Mouse (Mus musculus) intestine, postnatal 0 days (tissue): ENCODE results near the gene Aldh1a1. TPM values are rescaled to one million over a fixed set of nuclear protein-coding genes. Genes with fewer than 3 reads are reported as not detected.
A peak's percentile ranks its signal among the peaks of the same experiment; 100 is the strongest.

Experiments used
- ATAC-seq: fragments of 200-750 bp; cut with Nextera tagmentation; 2 replicates; pipeline ENCODE4 v1.8.0; 2017; ENCODE audit warnings: mild to moderate bottlenecking, moderate TSS enrichment, moderate library complexity
- H3K27ac ChIP-seq: fragments of 300-500 bp; sonication (generic); 2 replicates; pipeline ENCODE4 v1.5.1; 2014; ENCODE audit warnings: mild to moderate bottlenecking, low read depth, low read length, moderate library complexity
- H3K27me3 ChIP-seq: fragments of 300-500 bp; sonication (generic); replicated peaks from 2 replicates; pipeline ENCODE4 v1.6.1; 2014; ENCODE audit warnings: low read length, mixed read lengths; ENCODE audit not compliant: control insufficient read depth, insufficient read depth
- H3K36me3 ChIP-seq: fragments of 300-500 bp; sonication (generic); 2 replicates; pipeline ENCODE4 v1.6.1; 2014; ENCODE audit warnings: mild to moderate bottlenecking, moderate library complexity; ENCODE audit not compliant: control insufficient read depth, insufficient read depth
- H3K4me1 ChIP-seq: fragments of 300-500 bp; sonication (generic); replicated peaks from 2 replicates; pipeline ENCODE4 v1.6.1; 2014; ENCODE audit warnings: antibody characterized with exemption, low read length, mixed read lengths; ENCODE audit not compliant: control insufficient read depth, insufficient read depth
- H3K4me2 ChIP-seq: fragments of 300-500 bp; sonication (generic); replicated peaks from 2 replicates; pipeline ENCODE4 v1.6.1; 2014; ENCODE audit warnings: low read depth, mild to moderate bottlenecking, moderate library complexity
- H3K4me3 ChIP-seq: fragments of 300-500 bp; sonication (generic); 2 replicates; pipeline ENCODE4 v1.5.1; 2014; ENCODE audit warnings: low read depth, low read length
- H3K9ac ChIP-seq: fragments of 300-500 bp; sonication (generic); 2 replicates; pipeline ENCODE4 v1.6.1; 2014; ENCODE audit warnings: mild to moderate bottlenecking, low read depth, low read length
- H3K9me3 ChIP-seq: fragments of 300-500 bp; sonication (generic); 2 replicates; pipeline ENCODE4 v1.6.1; 2016; ENCODE audit warnings: mixed run types; ENCODE audit not compliant: control insufficient read depth
- CTCF ChIP-seq: sonication (generic); IDR thresholded peaks from 2 replicates; pipeline ENCODE4 v1.5.1; 2016; ENCODE audit warnings: low read depth, mild to moderate bottlenecking, control low read depth, antibody characterized with exemption, moderate library complexity
- WGBS: fragments of 180-500 bp; shearing (Covaris S2); extraction: QIAGEN DNeasy Blood & Tissue Kit; methylation state at CpG from one replicate; pipeline ENCODE4 v1.1.7; 2014; 5-methylcytosine and 5-hydroxymethylcytosine counted together
- polyA plus RNA-seq: library from polyadenylated mRNA; unstranded; fragments of >200 nt; fragmentation: Nextera tagmentation; extraction: Ambion mirVana; gene quantifications from 2 replicates; pipeline ENCODE4 v1.2.1, GENCODE M21; 2015

The Aldh1a1 gene
- polyA plus RNA-seq, 1 experiment from 2014 or later, result 37.4 TPM

DNA sequence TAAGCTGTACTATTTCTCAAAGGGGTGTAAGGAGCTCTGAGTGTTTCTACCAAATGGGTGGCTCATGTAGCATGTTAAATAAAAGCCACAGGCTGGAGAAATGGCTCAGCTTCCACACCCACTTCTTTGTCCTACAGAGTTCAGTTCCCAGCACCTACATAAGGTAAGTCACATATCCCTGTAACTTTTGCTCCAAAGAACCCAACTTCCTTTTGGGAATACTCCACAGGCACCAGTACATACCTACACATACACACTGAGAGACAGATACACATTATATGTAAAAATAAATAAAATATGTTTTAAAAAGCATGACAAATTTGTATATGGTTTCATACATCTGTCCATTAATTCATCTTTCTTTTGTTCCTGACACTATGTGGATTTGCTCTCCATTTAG lies 66.0 kb downstream of the Aldh1a1 start:
- H3K4me1 ChIP-seq, result 0 out of 2 replicates have a peak, but pooled peaks cover 3% of the 10 kb centered on the region
- ATAC-seq, result no peak
- H3K27me3 ChIP-seq, result no peaks in the 10 kb centered on the region
- TF ChIP-seq CTCF, result no peak
- H3K4me3 ChIP-seq, result no peak overlapping the region
- no peaks in the 10 kb centered on the region for H3K36me3 ChIP-seq
- no peak overlapping the region for H3K4me2 ChIP-seq
- no peak overlapping the region for H3K27ac ChIP-seq
- no peaks in the 10 kb centered on the region for H3K9me3 ChIP-seq
- H3K9ac ChIP-seq, result no peak overlapping the region

DNA sequence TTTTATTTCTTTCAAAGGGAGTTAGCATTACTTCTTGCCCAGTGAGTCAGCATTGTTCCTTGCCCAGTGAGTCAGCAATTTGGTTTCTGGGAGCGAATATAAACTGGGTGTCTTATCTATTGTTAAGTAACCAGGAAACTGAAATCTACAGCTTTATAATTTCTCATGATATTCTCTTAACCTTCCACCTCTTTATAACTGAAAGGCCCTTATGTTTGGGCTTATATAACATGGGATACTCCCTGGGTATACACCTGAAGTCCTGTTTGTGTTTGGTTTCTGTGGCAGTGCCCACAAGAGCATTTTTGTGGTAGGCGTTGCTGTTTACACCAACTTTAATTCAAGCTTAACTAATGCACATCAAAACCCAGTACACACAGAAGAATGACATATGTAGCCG lies 66.4 kb downstream of the Aldh1a1 start:
- H3K36me3 ChIP-seq, result no peaks in the 10 kb centered on the region
- 57% methylated on average over 3 of the region's 3 CpGs for WGBS
- H3K9ac ChIP-seq, result no peak overlapping the region
- no peak for TF ChIP-seq CTCF
- H3K27me3 ChIP-seq, result no peaks in the 10 kb centered on the region
- no peaks in the 10 kb centered on the region for H3K9me3 ChIP-seq
- H3K4me1 ChIP-seq, result 0 out of 2 replicates have a peak, but pooled peaks cover 3% of the 10 kb centered on the region
- no peak overlapping the region for H3K4me3 ChIP-seq
- peak overlapping the region; percentile 11; the same call in 1 of the 2 replicates for H3K27ac ChIP-seq
- peak; percentile 78 for ATAC-seq
- H3K4me2 ChIP-seq, result no peak overlapping the region

DNA sequence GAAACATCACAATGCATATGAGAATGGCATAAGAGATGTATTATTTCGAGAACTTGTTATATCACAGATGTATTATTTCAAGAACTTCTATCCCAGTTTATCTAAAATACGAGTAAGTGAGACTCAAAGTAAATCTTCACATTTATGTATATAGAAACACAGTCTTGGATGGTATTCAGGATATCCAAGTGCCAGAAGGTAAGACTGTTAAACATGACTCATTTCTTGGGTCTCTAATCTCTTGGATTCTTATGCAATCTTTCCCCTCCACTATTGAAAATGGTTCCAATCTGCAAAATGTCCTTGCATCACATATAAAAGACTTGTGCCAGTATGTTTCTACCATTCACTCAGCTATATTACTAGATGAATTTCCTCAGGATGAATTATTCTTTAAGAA lies 67.4 kb downstream of the Aldh1a1 start:
- no peak overlapping the region for H3K27ac ChIP-seq
- WGBS, result 71% methylated on average over 2 of the region's 2 CpGs
- TF ChIP-seq CTCF, result no peak

DNA sequence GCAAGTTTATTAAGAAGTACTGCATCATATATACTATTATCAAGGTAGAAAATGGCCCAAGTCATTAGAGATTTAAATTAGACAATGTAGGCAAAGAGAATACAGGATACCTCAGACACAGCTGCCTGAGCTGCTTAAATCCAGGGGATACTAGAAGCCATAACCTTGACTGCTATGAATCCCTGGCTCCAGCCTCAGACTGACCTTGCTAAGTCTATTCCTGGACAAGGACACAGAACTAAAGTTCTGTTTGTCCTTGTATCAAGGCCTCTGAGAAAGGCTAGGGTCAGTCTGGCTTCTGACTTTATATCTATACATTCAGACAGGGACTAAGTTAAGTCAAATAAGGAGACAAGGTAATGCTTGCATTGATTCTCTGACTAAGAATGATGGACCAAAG lies 69.9 kb downstream of the Aldh1a1 start:
- Histone ChIP-seq H3K4me2 (no peak overlapping the region), H3K4me3 (no peak overlapping the region), H3K9me3 (no peaks in the 10 kb centered on the region), H3K27me3 (no peaks in the 10 kb centered on the region), H3K4me1 (0 out of 2 replicates have a peak, but pooled peaks cover 3% of the 10 kb centered on the region), H3K36me3 (no peaks in the 10 kb centered on the region), H3K9ac (no peak overlapping the region), H3K27ac (no peak overlapping the region)
- no peak for ATAC-seq
- no peak for TF ChIP-seq CTCF

More for the DNA sequence above, 67.4 kb downstream of the Aldh1a1 start:
- Histone ChIP-seq H3K4me3 (no peak overlapping the region), H3K9me3 (no peaks in the 10 kb centered on the region), H3K4me2 (no peak overlapping the region), H3K4me1 (0 out of 2 replicates have a peak, but pooled peaks cover 3% of the 10 kb centered on the region), H3K36me3 (no peaks in the 10 kb centered on the region), H3K9ac (no peak overlapping the region), H3K27me3 (no peaks in the 10 kb centered on the region)
- ATAC-seq, result no peak

DNA sequence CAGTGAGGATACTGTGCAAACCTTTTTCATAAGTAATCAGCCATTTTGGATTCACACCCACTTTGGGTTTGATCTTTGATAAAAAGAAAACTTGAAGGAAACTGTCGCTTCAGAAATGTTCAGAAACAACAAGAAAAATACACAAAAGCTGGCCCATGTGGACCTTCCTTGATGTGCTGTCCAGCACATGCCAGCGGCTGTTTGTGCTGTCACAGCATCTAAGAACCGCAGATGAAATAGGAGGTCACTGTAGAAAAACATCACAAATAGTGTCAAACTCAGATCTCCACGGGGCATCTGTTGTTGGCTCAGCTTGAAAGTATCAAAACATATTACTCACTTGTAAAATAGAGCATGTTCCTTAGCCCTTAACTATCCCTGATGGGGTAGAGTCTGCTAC lies 73.8 kb downstream of the Aldh1a1 start:
- no peak for ATAC-seq
- WGBS, result 87% methylated on average over 4 of the region's 4 CpGs
- no peak for TF ChIP-seq CTCF
- H3K27me3 ChIP-seq, result no peaks in the 10 kb centered on the region
- no peak overlapping the region for H3K4me2 ChIP-seq
- H3K27ac ChIP-seq, result no peak overlapping the region
- H3K9me3 ChIP-seq, result no peaks in the 10 kb centered on the region
- no peaks in the 10 kb centered on the region for H3K36me3 ChIP-seq
- H3K9ac ChIP-seq, result no peak overlapping the region
- H3K4me1 ChIP-seq, result no peaks in the 10 kb centered on the region
- no peak overlapping the region for H3K4me3 ChIP-seq

DNA sequence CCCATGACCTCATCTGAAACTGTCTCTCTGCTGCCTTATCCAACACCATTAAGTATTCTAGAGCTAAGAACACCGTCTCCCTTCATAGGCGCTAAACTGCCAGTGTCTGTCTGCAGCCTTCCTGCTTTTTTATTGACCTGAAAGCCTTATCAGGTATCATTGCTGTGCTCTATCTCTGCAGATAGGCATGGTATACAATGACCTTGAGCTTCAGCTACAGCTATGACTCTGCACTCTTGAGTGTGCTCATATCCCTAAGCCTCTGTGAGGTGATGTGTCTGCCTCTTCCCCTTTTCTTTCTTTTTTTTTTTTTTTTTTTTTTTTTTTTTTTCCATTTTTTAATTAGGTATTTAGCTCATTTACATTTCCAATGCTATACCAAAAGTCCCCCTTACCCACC lies 74.5 kb downstream of the Aldh1a1 start:
- 38% methylated on average over 2 of the region's 2 CpGs for WGBS

DNA sequence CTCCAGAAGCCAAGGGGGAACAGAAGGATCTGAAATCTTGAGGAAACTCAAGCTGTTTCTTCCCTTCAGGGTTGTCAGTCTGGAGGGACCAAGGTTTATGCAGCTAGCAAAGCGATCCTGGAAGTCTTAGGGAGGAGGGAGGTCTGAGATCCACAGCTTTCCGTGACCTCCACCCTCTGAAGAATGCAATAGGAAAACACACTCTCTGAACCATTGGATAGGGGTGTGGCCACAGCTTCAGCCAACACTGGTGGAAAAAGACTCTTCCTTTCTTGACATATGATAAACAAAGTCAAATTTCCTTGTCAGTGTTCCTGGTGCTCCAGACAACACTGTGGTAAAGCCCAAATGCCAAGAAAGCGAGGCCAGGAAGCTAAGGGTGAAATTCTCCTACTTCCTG lies 84.5 kb downstream of the Aldh1a1 start:
- Histone ChIP-seq H3K4me2 (no peak overlapping the region), H3K27me3 (no peaks in the 10 kb centered on the region), H3K4me3 (no peak overlapping the region), H3K9me3 (no peaks in the 10 kb centered on the region), H3K36me3 (no peaks in the 10 kb centered on the region), H3K27ac (no peak overlapping the region), H3K4me1 (no peaks in the 10 kb centered on the region), H3K9ac (no peak overlapping the region)
- TF ChIP-seq CTCF, result no peak
- no peak for ATAC-seq
- 52% methylated on average over 3 of the region's 3 CpGs for WGBS

More for the DNA sequence above, 74.5 kb downstream of the Aldh1a1 start:
- no peaks in the 10 kb centered on the region for H3K4me1 ChIP-seq
- H3K9me3 ChIP-seq, result no peaks in the 10 kb centered on the region
- TF ChIP-seq CTCF, result no peak
- no peak overlapping the region for H3K4me3 ChIP-seq
- H3K9ac ChIP-seq, result no peak overlapping the region
- no peak overlapping the region for H3K4me2 ChIP-seq
- H3K27me3 ChIP-seq, result no peaks in the 10 kb centered on the region
- H3K36me3 ChIP-seq, result no peaks in the 10 kb centered on the region
- H3K27ac ChIP-seq, result no peak overlapping the region
- peak; percentile 77 for ATAC-seq
